Mouse (Mus musculus): ENCODE measurements around the gene Rsph3a. TPM values are rescaled to one million over a fixed set of nuclear protein-coding genes. Genes with fewer than 3 reads are reported as not detected.

The Rsph3a gene
- polyA plus RNA-seq, 1 experiment from 2014 or later: 73.7 TPM

DNA sequence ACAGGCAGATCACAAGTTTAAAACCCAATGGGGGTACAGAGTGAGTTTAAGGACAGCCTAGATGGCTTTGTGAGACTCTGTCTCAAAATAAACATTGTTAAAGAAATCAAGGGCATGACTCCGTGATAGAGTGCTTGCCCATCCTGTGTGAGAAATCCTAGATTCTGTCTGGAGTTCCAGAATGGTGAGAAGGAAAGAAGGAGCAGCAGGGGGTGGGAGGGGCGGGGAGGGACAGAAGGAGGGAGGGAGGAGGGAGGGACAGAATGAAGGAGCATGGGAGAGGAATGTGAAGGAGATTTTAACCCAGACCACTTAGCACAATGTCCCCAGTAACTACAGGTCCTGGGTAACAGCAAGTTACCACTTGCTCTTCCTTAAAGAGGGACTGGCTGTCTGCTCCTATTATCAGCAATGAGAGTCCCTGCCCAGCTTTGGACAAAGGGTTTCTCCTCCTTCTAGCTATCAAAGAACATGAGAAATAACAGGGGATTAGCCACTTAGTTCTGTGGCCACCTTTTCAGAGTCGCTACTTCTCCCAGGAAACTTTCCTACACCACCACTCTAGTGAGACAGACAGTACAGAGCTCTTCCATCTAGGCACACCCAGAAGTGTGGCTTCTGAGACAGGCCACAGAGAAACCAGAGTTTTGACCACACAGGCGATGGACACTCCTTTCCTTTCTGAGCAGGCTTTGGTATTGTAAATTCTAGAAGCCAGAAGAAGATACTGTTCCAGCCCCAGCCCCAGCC lies 39.3 kb upstream of the Rsph3a start:
- no peak for ATAC-seq (ENCODE audit: low FRiP score)
- WGBS: 45% methylated on average over 4 of the region's 4 CpGs

GRCm38 (mm10) chr17:7914596-7915227 lies 30.7 kb upstream of the Rsph3a start:
- no peak for ATAC-seq (ENCODE audit: low FRiP score)
- Histone ChIP-seq H3K9ac (no peak overlapping the region), H3K4me3 (replicated peaks; ENCODE audit: low read length) (no peak overlapping the region), H3K4me1 (replicated peaks; ENCODE audit: control insufficient read depth, insufficient read depth, low read length) (no peaks in the 10 kb centered on the region), H3K36me3 (replicated peaks; ENCODE audit: control insufficient read depth, insufficient read depth) (no peaks in the 10 kb centered on the region), H3K27ac (no peak overlapping the region), H3K27me3 (ENCODE audit: control insufficient read depth, insufficient read depth, low read length) (no peaks in the 10 kb centered on the region), H3K9me3 (ENCODE audit: control insufficient read depth, low read length) (peaks cover 6% of the 10 kb centered on the region; the same call in 1 of the 2 replicates), H3K4me2 (replicated peaks) (no peak overlapping the region)
- 86% methylated on average over 2 of the region's 2 CpGs for WGBS
- peak; percentile 8 for DNase-seq (ENCODE audit: low spot score)

More for the DNA sequence above, 39.3 kb upstream of the Rsph3a start:
- no peaks in the 10 kb centered on the region for H3K36me3 ChIP-seq (replicated peaks; ENCODE audit: control insufficient read depth, insufficient read depth)
- H3K9me3 ChIP-seq (ENCODE audit: control insufficient read depth, low read length): peaks cover 2% of the 10 kb centered on the region; the same call in 1 of the 2 replicates
- no peak overlapping the region for H3K4me2 ChIP-seq (replicated peaks)
- no peak overlapping the region for H3K9ac ChIP-seq
- H3K4me3 ChIP-seq (replicated peaks; ENCODE audit: low read length): no peak overlapping the region
- H3K27ac ChIP-seq: no peak overlapping the region
- no peak for DNase-seq (ENCODE audit: low spot score)
- no peaks in the 10 kb centered on the region for H3K4me1 ChIP-seq (replicated peaks; ENCODE audit: control insufficient read depth, insufficient read depth, low read length)
- H3K27me3 ChIP-seq (ENCODE audit: control insufficient read depth, insufficient read depth, low read length): no peaks in the 10 kb centered on the region

DNA sequence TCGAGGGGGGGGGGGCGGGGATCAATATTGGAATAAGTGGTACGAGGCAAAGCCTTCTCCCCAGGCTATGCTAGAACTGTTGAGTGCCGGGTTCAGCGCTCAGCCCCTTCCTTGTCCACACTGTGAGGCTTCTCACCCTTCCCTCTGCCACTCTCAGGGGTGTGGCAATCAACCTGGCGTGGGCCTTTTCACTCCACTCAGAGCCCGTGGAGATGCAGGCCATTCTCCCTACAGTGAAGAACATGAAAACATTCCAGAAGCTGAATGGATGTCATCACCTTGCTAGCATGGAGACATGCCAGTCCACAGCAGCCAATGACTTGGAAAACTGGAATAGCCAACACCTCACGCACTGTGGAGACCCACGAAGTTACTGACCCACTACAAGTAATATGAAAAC lies 29.6 kb upstream of the Rsph3a start:
- DNase-seq (ENCODE audit: low spot score): no peak
- ATAC-seq (ENCODE audit: low FRiP score): no peak
- 85% methylated on average over 9 of the region's 9 CpGs for WGBS

DNA sequence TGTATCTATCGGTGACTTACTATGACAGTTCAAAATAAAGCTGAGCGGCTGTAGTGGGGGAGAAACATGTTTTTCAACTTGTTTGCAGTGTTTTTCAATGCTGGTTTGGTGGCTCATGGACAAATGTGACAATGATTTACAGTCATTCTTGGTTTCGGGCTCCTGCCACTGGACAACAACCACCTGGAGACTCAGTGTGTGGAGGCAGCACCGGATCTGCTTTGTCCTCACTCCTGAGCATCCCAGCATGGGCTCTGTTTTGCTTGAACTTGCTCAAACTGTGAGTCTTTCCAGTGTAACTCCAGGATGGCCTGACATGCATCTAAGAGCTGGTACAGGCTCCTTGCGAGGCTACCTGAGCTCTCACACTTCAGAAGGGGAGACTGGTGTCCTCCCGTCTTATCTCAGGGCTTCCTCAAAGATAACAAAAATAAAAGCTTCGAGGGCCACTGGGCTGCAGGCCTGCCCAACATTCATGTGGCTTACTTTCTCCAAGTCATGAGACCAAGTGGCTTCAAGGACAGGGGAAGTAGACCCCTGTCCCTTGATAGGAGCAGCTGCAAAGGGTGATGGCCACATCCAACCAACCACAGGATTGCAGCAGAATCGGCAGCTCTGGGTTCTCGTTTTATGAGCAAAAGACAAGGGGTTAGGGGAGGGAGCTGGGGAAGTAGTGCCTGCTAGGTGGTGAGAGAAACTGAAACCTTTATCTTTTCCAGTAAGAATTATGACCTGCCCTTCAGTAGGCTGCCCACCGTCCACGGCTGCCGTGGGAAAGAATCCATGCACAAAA lies 28.4 kb upstream of the Rsph3a start:
- DNase-seq (ENCODE audit: low spot score) (no peak), ATAC-seq (ENCODE audit: low FRiP score) (no peak)
- no peak overlapping the region for H3K9ac ChIP-seq
- H3K4me3 ChIP-seq (replicated peaks; ENCODE audit: low read length): no peak overlapping the region
- no peak overlapping the region for H3K4me2 ChIP-seq (replicated peaks)
- H3K9me3 ChIP-seq (ENCODE audit: control insufficient read depth, low read length): no peaks in the 10 kb centered on the region
- no peaks in the 10 kb centered on the region for H3K27me3 ChIP-seq (ENCODE audit: control insufficient read depth, insufficient read depth, low read length)
- no peaks in the 10 kb centered on the region for H3K4me1 ChIP-seq (replicated peaks; ENCODE audit: control insufficient read depth, insufficient read depth, low read length)
- no peaks in the 10 kb centered on the region for H3K36me3 ChIP-seq (replicated peaks; ENCODE audit: control insufficient read depth, insufficient read depth)
- no peak overlapping the region for H3K27ac ChIP-seq
- 82% methylated on average over 12 of the region's 12 CpGs for WGBS

More for the DNA sequence above, 29.6 kb upstream of the Rsph3a start:
- no peaks in the 10 kb centered on the region for H3K4me1 ChIP-seq (replicated peaks; ENCODE audit: control insufficient read depth, insufficient read depth, low read length)
- no peak overlapping the region for H3K4me3 ChIP-seq (replicated peaks; ENCODE audit: low read length)
- H3K9me3 ChIP-seq (ENCODE audit: control insufficient read depth, low read length): peaks cover 6% of the 10 kb centered on the region; the same call in 1 of the 2 replicates
- no peak overlapping the region for H3K27ac ChIP-seq
- no peak overlapping the region for H3K4me2 ChIP-seq (replicated peaks)
- no peak overlapping the region for H3K9ac ChIP-seq
- no peaks in the 10 kb centered on the region for H3K36me3 ChIP-seq (replicated peaks; ENCODE audit: control insufficient read depth, insufficient read depth)
- H3K27me3 ChIP-seq (ENCODE audit: control insufficient read depth, insufficient read depth, low read length): no peaks in the 10 kb centered on the region

- H3K27ac ChIP-seq: no peak overlapping the region
- H3K4me3 ChIP-seq (replicated peaks; ENCODE audit: low read length): no peak overlapping the region
- no peaks in the 10 kb centered on the region for H3K9me3 ChIP-seq (ENCODE audit: control insufficient read depth, low read length)
- H3K36me3 ChIP-seq (replicated peaks; ENCODE audit: control insufficient read depth, insufficient read depth): no peaks in the 10 kb centered on the region
- ATAC-seq (ENCODE audit: low FRiP score) (no peak), DNase-seq (ENCODE audit: low spot score) (no peak)
- no peak overlapping the region for H3K4me2 ChIP-seq (replicated peaks)
- no peaks in the 10 kb centered on the region for H3K4me1 ChIP-seq (replicated peaks; ENCODE audit: control insufficient read depth, insufficient read depth, low read length)
- no peak overlapping the region for H3K9ac ChIP-seq
- H3K27me3 ChIP-seq (ENCODE audit: control insufficient read depth, insufficient read depth, low read length): no peaks in the 10 kb centered on the region
- WGBS: 88% methylated on average over 2 of the region's 2 CpGs
These were observed 27.1 kb upstream of the Rsph3a start for GRCm38 (mm10) chr17:7918355-7918754.

DNA sequence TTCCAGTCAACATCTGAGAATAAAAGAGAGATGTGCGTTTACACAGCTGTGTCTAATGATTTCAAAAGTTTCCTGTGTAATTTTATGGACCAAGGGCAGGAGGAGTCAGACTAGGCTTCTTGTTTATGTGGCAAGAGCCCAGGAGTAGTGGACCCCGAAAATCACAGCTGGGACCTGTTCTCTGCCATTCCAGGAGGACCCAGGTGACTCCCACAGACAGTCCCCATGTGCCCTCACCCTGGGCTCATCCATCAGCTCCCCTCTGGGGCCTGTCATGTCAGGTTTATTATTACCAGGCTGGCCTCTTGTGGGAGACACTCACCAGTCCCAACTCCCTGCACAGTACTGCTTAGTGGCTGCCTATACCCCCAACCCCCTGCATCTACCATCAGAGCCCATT lies 26.2 kb upstream of the Rsph3a start:
- DNase-seq (ENCODE audit: low spot score) (no peak), ATAC-seq (ENCODE audit: low FRiP score) (no peak)
- 63% methylated on average over 2 of the region's 2 CpGs for WGBS
- H3K9me3 ChIP-seq (ENCODE audit: control insufficient read depth, low read length): no peaks in the 10 kb centered on the region
- no peaks in the 10 kb centered on the region for H3K36me3 ChIP-seq (replicated peaks; ENCODE audit: control insufficient read depth, insufficient read depth)
- H3K27me3 ChIP-seq (ENCODE audit: control insufficient read depth, insufficient read depth, low read length): no peaks in the 10 kb centered on the region
- no peak overlapping the region for H3K4me2 ChIP-seq (replicated peaks)
- no peak overlapping the region for H3K27ac ChIP-seq
- no peaks in the 10 kb centered on the region for H3K4me1 ChIP-seq (replicated peaks; ENCODE audit: control insufficient read depth, insufficient read depth, low read length)
- no peak overlapping the region for H3K9ac ChIP-seq
- H3K4me3 ChIP-seq (replicated peaks; ENCODE audit: low read length): no peak overlapping the region

DNA sequence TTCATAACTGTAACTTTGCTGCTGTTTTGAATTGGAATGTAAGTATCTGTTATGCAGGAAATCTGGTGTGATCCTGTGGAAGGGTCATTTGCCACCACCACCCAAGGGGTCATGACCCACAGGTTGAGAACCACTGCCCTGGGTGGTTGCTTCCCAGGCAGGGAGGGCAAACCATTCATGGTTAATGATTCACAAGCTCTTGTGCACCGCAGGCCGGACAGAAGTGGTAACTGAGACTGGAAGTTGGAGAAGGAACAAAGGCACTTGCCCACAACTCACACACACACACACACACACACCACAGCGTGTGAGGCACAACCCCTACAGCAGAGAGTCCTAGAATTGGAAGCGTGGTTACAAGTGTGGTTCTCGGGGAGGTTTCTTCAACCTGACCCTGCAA lies 22.9 kb upstream of the Rsph3a start:
- H3K36me3 ChIP-seq (replicated peaks; ENCODE audit: control insufficient read depth, insufficient read depth): no peaks in the 10 kb centered on the region
- H3K4me2 ChIP-seq (replicated peaks): no peak overlapping the region
- H3K4me3 ChIP-seq (replicated peaks; ENCODE audit: low read length): no peak overlapping the region
- no peaks in the 10 kb centered on the region for H3K27me3 ChIP-seq (ENCODE audit: control insufficient read depth, insufficient read depth, low read length)
- no peak for ATAC-seq (ENCODE audit: low FRiP score)
- H3K9me3 ChIP-seq (ENCODE audit: control insufficient read depth, low read length): no peaks in the 10 kb centered on the region
- H3K9ac ChIP-seq: no peak overlapping the region
- WGBS: 84% methylated on average over 5 of the region's 5 CpGs
- H3K4me1 ChIP-seq (replicated peaks; ENCODE audit: control insufficient read depth, insufficient read depth, low read length): no peaks in the 10 kb centered on the region
- H3K27ac ChIP-seq: no peak overlapping the region
- no peak for DNase-seq (ENCODE audit: low spot score)

GRCm38 (mm10) chr17:7924185-7924725 lies 21.2 kb upstream of the Rsph3a start:
- H3K4me3 ChIP-seq (replicated peaks; ENCODE audit: low read length): no peak overlapping the region
- no peak overlapping the region for H3K27ac ChIP-seq
- H3K4me1 ChIP-seq (replicated peaks; ENCODE audit: control insufficient read depth, insufficient read depth, low read length): no peaks in the 10 kb centered on the region
- no peaks in the 10 kb centered on the region for H3K9me3 ChIP-seq (ENCODE audit: control insufficient read depth, low read length)
- DNase-seq (ENCODE audit: low spot score) (no peak), ATAC-seq (ENCODE audit: low FRiP score) (no peak)
- no peaks in the 10 kb centered on the region for H3K27me3 ChIP-seq (ENCODE audit: control insufficient read depth, insufficient read depth, low read length)
- H3K4me2 ChIP-seq (replicated peaks): no peak overlapping the region
- H3K9ac ChIP-seq: no peak overlapping the region
- no peaks in the 10 kb centered on the region for H3K36me3 ChIP-seq (replicated peaks; ENCODE audit: control insufficient read depth, insufficient read depth)
- WGBS: 95% methylated on average over 13 of the region's 13 CpGs

All from hindbrain, embryonic 14.5 days (tissue).